Mouse (Mus musculus): ENCODE data around the gene Csad. TPM values are rescaled to one million over a fixed set of nuclear protein-coding genes. Genes with fewer than 3 reads are reported as not detected.
"Not testable (repeated sequence)": the region's sequence is repeated elsewhere in the genome, so short reads cannot be mapped to it uniquely, and the experiment has no call there.

Gene Csad
- polyA plus RNA-seq, 1 experiment from 2014 or later: 39.6 TPM

DNA sequence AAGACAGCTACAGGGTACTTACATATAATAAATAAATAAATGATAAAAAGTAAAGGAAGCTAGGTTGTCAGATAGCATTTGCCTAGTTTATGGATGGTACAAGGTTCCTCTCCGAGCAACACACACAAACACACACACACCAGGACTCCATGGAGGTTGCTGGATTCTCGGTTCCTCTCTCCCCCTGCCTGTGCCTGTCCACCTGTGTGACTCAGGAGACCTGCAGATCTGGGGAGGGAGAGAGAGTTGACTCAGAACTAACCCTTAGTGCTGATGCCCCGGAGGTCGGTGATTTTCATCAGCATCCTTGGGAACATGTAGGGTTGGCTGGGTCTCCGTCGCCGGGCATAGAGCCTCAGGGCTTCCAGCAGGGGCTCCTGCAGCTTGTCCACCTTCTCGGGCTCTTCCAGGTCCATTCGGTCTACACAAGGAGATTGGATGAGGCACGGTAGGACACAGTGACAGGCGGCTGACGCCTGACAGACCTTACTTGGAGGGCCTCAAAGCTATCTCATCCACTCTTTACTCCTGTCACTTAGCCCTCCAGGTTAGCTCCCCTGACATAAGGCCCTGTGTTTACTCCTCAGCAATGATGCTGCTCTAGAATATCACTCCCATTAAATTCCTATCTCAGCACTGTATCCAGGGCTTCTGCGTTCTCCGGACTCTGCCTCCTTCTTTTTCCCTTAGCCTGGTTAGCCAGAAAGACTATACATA is 34.2 kb upstream of the Csad start:
- ATAC-seq: no peak
- no peak overlapping the region for H3K4me3 ChIP-seq (replicated peaks; ENCODE audit: low read length)
- no peak overlapping the region for H3K4me2 ChIP-seq (ENCODE audit: low read length)
- peaks cover 2% of the 10 kb centered on the region; the same call in 1 of the 2 replicates for H3K27me3 ChIP-seq (replicated peaks; ENCODE audit: control insufficient read depth, insufficient read depth, low read length)
- H3K9ac ChIP-seq (replicated peaks; ENCODE audit: low read depth, low read length): no peak overlapping the region
- H3K36me3 ChIP-seq (ENCODE audit: control insufficient read depth, insufficient read depth): no peaks in the 10 kb centered on the region
- 86% methylated on average over 14 of the region's 14 CpGs for WGBS
- H3K27ac ChIP-seq (ENCODE audit: low read length): no peak overlapping the region
- no peaks in the 10 kb centered on the region for H3K9me3 ChIP-seq (ENCODE audit: control insufficient read depth, low read length)
- peaks cover 10% of the 10 kb centered on the region for H3K4me1 ChIP-seq (replicated peaks; ENCODE audit: control insufficient read depth, insufficient read depth, low read length)

DNA sequence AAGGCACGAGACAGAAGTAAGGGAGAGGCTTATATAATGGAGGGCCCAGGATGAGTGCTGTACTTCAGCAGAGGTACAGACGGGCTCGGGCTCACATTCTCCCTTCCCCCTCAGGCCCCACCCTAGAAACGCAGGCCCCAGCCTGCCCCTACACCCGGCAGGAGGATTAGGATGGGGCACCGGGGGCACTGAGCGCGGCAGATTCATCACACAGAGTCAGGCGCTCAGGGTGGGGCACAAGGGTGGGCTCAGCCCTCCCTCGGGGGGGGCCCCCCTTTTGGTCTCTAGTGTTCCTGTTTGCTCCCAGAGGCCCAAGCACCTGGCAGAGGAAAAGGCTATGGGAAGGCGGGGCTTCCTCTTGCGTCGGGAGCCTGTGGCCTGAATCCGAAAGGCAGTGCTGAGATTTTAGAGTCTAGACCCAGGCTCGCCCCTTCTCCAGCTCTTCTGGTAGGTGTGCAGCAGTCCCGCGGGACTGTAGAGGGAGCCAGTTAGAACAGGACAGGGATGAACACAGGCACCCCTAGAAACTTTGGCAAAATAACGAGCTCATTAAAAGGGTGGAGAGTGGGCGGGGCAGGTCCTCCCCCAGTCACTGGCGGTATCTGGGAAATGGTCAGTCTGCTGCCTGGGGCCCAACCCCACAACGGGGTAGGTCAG is 31.0 kb upstream of the Csad start:
- Histone ChIP-seq H3K9ac (replicated peaks; ENCODE audit: low read depth, low read length) (peak overlapping the region; percentile 6; the same call in 1 of the 2 replicates), H3K36me3 (ENCODE audit: control insufficient read depth, insufficient read depth) (no peaks in the 10 kb centered on the region), H3K27ac (ENCODE audit: low read length) (no peak overlapping the region), H3K27me3 (replicated peaks; ENCODE audit: control insufficient read depth, insufficient read depth, low read length) (no peaks in the 10 kb centered on the region), H3K4me1 (replicated peaks; ENCODE audit: control insufficient read depth, insufficient read depth, low read length) (peaks cover 2% of the 10 kb centered on the region; the same call in 1 of the 2 replicates), H3K4me3 (replicated peaks; ENCODE audit: low read length) (no peak overlapping the region), H3K4me2 (ENCODE audit: low read length) (no peak overlapping the region), H3K9me3 (ENCODE audit: control insufficient read depth, low read length) (no peaks in the 10 kb centered on the region)
- 17% methylated on average over 21 of the region's 21 CpGs for WGBS
- ATAC-seq: no peak

DNA sequence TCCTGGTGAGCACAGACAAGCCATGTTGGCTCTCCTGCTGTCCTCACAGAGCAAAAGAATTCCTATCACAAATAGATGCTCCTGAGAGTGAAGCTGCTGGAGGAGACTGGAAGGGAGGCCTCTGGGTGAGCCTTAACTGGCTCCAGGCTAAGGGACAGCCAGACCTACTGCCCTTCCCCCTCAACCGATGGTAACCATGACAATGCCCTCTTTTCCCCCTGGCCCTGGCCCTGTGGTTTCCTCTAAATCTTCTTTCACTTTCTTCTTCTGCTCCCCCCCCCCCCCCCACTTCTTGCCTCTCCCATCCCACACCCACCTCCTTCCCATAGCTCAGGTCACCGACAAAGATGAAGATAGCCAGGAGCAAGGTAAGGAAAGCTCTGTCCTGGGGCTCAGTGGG is 29.4 kb upstream of the Csad start:
- ATAC-seq: no peak

DNA sequence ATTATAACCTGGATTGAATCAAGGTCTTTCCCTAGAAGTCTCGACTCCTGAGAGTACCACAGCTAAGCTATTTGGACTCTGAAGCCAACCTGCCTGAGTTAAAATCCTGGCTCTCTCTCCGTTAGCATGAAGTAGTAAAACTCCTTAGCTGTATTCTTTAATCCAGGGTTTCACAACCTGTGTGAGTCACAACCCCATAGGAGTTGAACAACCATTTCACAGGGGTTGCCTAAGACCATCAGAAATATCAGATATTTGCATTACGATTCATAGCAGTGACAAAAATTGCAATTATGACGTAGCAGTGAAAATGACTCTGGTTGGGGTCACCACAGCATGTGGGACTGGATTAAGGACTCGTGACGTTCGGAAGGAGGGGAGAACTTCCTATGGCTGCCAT is 28.2 kb upstream of the Csad start:
- WGBS: 85% methylated on average over 7 of the region's 7 CpGs
- Histone ChIP-seq H3K27ac (ENCODE audit: low read length) (no peak overlapping the region), H3K36me3 (ENCODE audit: control insufficient read depth, insufficient read depth) (no peaks in the 10 kb centered on the region), H3K9me3 (ENCODE audit: control insufficient read depth, low read length) (no peaks in the 10 kb centered on the region), H3K9ac (replicated peaks; ENCODE audit: low read depth, low read length) (no peak overlapping the region), H3K4me3 (replicated peaks; ENCODE audit: low read length) (no peak overlapping the region), H3K4me1 (replicated peaks; ENCODE audit: control insufficient read depth, insufficient read depth, low read length) (peaks cover 2% of the 10 kb centered on the region; the same call in 1 of the 2 replicates), H3K27me3 (replicated peaks; ENCODE audit: control insufficient read depth, insufficient read depth, low read length) (no peaks in the 10 kb centered on the region), H3K4me2 (ENCODE audit: low read length) (no peak overlapping the region)
- ATAC-seq: no peak

More for the DNA sequence above, 29.4 kb upstream of the Csad start:
- Histone ChIP-seq H3K27me3 (replicated peaks; ENCODE audit: control insufficient read depth, insufficient read depth, low read length) (no peaks in the 10 kb centered on the region), H3K36me3 (ENCODE audit: control insufficient read depth, insufficient read depth) (no peaks in the 10 kb centered on the region), H3K9me3 (ENCODE audit: control insufficient read depth, low read length) (no peaks in the 10 kb centered on the region), H3K27ac (ENCODE audit: low read length) (no peak overlapping the region), H3K4me2 (ENCODE audit: low read length) (no peak overlapping the region), H3K4me3 (replicated peaks; ENCODE audit: low read length) (no peak overlapping the region), H3K9ac (replicated peaks; ENCODE audit: low read depth, low read length) (no peak overlapping the region), H3K4me1 (replicated peaks; ENCODE audit: control insufficient read depth, insufficient read depth, low read length) (peaks cover 2% of the 10 kb centered on the region; the same call in 1 of the 2 replicates)
- WGBS: 39% methylated on average over 2 of the region's 2 CpGs

DNA sequence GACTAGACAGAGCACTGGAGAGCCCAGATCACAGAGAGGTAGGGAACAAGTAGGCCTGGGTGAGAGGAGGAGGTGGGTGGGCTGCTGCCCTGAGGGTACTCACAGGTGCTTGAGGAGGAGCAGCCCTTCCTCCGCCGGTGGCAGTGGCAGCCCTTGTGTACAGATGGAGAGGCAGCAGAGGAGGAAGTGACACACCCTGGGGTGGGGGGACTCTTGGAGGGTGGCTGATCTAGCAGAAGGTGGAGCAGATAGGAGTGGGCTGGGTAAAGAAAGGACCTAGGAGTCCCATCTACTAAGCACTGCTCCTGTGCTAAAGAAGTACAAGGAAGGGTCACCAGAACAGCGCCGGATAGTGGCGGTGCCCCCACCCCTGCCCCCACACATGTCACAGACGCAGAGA is 27.2 kb upstream of the Csad start, which contains the start of gene Itgb7:
Gene Itgb7 (minus strand): TSS at position 197 of the 400 bp plus-strand sequence.
- Histone ChIP-seq H3K27me3 (replicated peaks; ENCODE audit: control insufficient read depth, insufficient read depth, low read length) (no peaks in the 10 kb centered on the region), H3K4me3 (replicated peaks; ENCODE audit: low read length) (no peak within 1 kb of the TSS), H3K4me2 (ENCODE audit: low read length) (no peak within 1 kb of the TSS), H3K27ac (ENCODE audit: low read length) (no peak within 1 kb of the TSS), H3K36me3 (ENCODE audit: control insufficient read depth, insufficient read depth) (no peaks in the 10 kb centered on the region), H3K4me1 (replicated peaks; ENCODE audit: control insufficient read depth, insufficient read depth, low read length) (peaks cover 2% of the 10 kb centered on the region; the same call in 1 of the 2 replicates), H3K9me3 (ENCODE audit: control insufficient read depth, low read length) (no peaks in the 10 kb centered on the region), H3K9ac (replicated peaks; ENCODE audit: low read depth, low read length) (no peak within 1 kb of the TSS)
- 57% methylated on average over 6 of the region's 6 CpGs for WGBS
- ATAC-seq: no peak

DNA sequence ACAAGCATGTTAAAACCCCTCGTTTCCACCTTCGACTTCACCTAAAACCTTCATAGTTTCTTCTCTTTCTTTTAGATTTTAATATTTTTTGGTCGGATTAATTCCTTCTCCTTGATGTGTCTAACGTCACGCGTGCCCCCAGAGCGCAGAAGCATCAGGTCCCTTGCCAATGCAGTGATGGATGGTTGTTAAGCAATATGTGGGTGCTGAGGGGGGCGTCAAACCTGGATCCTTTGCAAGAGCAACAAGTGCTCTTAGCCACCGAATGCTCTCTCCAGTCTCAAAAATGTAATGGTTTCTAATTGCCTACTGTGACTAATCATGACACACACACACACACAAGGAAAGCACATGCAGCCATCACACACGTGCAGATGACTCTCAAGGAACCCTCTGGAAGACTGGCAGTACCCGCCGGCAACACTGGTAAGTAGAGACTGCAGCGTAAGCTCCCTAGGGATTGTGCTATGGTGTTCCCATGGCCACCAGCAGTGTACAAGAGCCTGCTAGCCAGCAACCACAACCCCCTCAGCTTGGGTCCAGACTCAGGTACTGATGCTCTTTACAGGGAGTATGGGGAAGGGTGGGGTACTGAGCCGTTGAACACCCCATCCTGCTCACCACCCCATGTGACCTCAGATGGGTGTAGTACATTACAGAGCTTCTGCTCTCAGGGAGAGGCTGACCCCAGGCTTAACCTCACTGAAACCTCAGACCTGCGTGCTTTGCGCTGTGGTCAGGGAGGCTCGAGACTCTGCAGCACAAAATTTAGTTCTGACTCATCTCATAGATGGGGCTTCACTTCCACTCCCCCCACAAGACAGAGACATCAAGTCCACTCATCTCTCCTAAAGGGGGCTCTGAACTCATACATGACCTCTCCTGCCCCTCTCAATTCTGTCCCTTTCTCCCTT is 26.1 kb upstream of the Csad start:
- WGBS: 85% methylated on average over 17 of the region's 17 CpGs
- H3K4me3 ChIP-seq (replicated peaks; ENCODE audit: low read length): no peak overlapping the region
- no peaks in the 10 kb centered on the region for H3K36me3 ChIP-seq (ENCODE audit: control insufficient read depth, insufficient read depth)
- no peaks in the 10 kb centered on the region for H3K27me3 ChIP-seq (replicated peaks; ENCODE audit: control insufficient read depth, insufficient read depth, low read length)
- H3K4me2 ChIP-seq (ENCODE audit: low read length): no peak overlapping the region
- no peak overlapping the region for H3K9ac ChIP-seq (replicated peaks; ENCODE audit: low read depth, low read length)
- no peaks in the 10 kb centered on the region for H3K9me3 ChIP-seq (ENCODE audit: control insufficient read depth, low read length)
- H3K27ac ChIP-seq (ENCODE audit: low read length): no peak overlapping the region
- H3K4me1 ChIP-seq (replicated peaks; ENCODE audit: control insufficient read depth, insufficient read depth, low read length): peaks cover 2% of the 10 kb centered on the region; the same call in 1 of the 2 replicates
- no peak for ATAC-seq

DNA sequence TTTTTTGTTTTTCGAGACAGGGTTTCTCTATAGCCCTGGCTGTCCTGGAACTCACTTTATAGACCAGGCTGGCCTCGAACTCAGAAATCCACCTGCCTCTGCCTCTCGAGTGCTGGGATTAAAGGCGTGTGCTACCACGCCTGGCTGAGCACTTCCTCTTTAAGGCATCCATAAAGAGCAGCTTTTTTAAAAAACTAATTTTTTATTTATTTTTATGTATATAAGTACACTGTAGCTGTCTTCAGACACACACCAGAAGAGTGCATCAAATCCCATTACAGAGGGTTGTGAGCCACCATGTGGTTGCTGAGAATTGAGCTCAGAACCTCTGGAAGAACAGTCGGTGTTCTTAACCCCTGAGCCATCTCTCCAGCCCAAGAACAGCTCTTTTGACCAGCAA is 21.1 kb upstream of the Csad start:
- not testable (repeated sequence) for H3K4me3 ChIP-seq (replicated peaks; ENCODE audit: low read length); H3K9ac ChIP-seq (replicated peaks; ENCODE audit: low read depth, low read length); ATAC-seq; H3K27ac ChIP-seq (ENCODE audit: low read length); H3K4me2 ChIP-seq (ENCODE audit: low read length); H3K9me3 ChIP-seq (ENCODE audit: control insufficient read depth, low read length); H3K36me3 ChIP-seq (ENCODE audit: control insufficient read depth, insufficient read depth); H3K27me3 ChIP-seq (replicated peaks; ENCODE audit: control insufficient read depth, insufficient read depth, low read length)
- WGBS: 79% methylated on average over 5 of the region's 6 CpGs
- H3K4me1 ChIP-seq (replicated peaks; ENCODE audit: control insufficient read depth, insufficient read depth, low read length): peaks cover 13% of the 10 kb centered on the region

DNA sequence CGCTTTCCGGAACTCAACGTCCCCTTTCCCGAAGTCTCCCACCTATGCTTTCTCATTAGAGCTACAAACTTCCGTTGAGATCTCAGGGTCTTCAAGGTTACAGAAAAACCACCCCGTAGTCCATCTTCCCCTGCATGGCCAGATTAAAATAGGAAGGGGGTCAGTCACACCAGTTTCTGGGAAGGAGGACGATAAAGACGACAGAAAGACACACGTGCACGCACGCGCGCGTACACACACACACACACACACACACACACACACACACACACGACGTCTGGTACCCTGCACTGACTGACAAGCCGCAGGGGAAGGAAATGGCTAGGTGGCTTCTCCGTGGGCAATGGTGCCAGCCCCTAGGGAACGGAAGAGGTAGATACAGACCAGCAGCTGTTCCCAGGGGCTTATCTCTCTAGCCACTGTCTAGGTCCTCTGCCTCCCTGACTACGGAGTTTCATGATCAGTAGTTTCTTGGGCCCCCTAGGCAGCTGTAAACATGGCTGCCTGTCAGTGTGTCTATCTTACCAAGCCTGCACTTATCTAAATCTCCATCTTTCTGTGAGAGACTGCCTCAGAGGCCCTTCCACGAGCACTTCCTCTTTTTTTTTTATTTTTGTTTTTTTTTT is 20.6 kb upstream of the Csad start:
- Histone ChIP-seq H3K36me3 (ENCODE audit: control insufficient read depth, insufficient read depth) (no peaks in the 10 kb centered on the region), H3K9ac (replicated peaks; ENCODE audit: low read depth, low read length) (no peak overlapping the region), H3K4me2 (ENCODE audit: low read length) (peak overlapping the region; percentile 88), H3K4me3 (replicated peaks; ENCODE audit: low read length) (peak overlapping the region; percentile 48), H3K4me1 (replicated peaks; ENCODE audit: control insufficient read depth, insufficient read depth, low read length) (peaks cover 13% of the 10 kb centered on the region), H3K27me3 (replicated peaks; ENCODE audit: control insufficient read depth, insufficient read depth, low read length) (peaks cover 9% of the 10 kb centered on the region; the same call in 1 of the 2 replicates), H3K9me3 (ENCODE audit: control insufficient read depth, low read length) (no peaks in the 10 kb centered on the region), H3K27ac (ENCODE audit: low read length) (no peak overlapping the region)
- WGBS: 21% methylated on average over 21 of the region's 21 CpGs
- no peak for ATAC-seq
